Mouse (Mus musculus) mesoderm, embryonic 11.5 days (tissue): ENCODE measurements at regions not wholly inside any gene's neighbourhood (a gene's known extent, or its start where the extent isn't known, plus 50 kb on each side); places are given as distances from the start of the nearest gene placed in this dataset.

ENCODE experiments used
- DNase-seq: peaks from one replicate; pipeline ENCODE4 v3.0.0-alpha.2; 2012; ENCODE audit warnings: low read depth, low spot score

DNA sequence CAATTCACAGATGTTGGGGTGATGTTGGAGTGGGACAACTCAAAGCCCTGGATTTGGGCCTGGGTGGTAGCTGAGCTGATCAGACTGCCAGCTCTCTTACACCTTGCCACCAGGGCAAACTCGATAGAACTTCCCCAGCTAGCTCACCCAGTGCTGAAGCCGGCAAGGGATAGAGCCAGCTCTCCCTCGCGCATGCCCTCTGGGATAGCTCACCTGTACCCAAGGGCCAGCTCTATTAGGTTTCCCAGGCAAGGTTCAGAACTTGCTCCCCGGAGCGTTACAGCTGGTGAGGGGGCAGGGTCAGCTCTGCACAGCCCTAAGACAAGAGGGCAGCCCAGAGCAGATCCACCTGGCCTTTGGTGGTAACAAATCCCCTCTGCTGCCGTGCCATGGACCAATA, 54.1 kb upstream of the 1700012A03Rik start:
- DNase-seq, result no peak

DNA sequence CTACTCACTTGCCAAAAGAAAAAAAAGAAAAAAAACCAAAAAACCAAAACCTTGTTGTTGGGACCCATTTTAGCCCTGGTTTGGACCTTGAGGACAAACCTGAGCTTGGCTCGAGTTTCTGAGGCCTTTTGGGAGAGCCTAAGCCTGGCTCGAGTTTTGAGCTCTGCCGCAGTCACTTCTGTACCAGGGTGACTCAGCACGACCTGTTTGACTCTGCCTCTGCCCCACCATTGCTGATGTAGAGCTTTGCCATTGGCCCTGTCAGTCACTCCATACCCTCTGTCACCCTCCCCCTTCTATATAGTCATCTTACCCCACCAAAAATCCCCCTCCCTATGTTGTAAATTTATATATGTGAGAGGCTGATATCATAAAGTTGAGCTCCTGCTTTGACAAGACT, 54.8 kb upstream of the 1700012A03Rik start:
- no peak for DNase-seq

DNA sequence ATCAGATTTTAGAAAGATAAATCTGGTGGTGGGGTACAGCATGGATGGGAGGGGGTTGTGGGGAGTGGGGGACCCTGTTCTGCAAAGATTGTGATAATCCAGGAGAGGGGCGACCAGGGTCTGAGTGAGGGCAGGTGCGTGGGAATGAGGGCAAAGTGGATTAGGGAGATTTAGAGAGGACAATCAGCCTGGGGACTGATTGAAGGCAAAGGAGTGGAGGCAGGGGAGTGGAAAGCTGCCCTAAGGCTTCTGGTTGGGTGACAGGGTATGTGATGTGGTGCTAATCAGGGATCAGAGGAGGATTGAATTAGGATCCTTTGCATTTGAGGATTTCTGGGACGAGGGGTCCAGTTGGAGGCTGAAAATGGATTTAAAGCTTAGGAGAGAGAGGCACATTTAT, 64.3 kb upstream of the 1700012A03Rik start:
- DNase-seq, result no peak

DNA sequence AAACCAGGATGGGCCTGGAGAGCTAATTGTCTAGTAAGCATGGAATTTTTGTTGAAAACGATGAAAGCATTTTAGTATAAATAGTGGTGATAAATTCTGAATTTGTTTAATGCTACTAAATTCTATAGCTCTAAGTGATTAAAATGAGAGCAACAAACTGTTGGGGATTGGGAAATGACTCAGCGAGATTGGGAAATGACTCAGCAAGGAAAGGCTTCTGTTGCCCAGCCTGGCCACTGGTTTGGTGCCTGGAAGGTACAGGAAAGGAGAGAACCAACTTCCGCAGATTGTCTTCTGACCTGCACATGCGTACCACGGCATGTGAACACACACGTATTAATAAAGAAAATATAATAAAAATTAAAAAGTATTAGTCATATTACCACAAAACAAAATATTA, 73.3 kb upstream of the 1700012A03Rik start:
- DNase-seq, result no peak

DNA sequence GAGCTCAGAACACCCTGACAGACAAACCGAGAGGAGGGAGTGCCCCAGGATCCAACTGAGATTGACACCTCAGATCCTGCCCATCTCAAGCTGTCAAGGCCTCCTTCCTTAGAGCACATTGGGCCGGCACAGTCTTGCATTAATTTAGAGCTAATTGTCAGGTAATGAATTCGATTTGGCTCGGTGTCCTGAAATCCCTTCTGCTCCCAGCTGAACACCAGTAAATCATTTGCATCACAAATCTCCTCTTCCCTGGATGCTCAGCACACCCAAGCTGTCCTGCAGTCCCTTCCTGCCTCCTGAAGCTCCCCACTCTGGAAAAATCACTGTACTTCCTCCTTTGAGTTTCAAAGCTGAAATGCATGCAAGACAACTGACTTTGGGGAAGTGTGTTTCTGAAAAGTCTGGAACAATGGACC, 102.0 kb upstream of the 1700012A03Rik start:
- DNase-seq, result no peak

DNA sequence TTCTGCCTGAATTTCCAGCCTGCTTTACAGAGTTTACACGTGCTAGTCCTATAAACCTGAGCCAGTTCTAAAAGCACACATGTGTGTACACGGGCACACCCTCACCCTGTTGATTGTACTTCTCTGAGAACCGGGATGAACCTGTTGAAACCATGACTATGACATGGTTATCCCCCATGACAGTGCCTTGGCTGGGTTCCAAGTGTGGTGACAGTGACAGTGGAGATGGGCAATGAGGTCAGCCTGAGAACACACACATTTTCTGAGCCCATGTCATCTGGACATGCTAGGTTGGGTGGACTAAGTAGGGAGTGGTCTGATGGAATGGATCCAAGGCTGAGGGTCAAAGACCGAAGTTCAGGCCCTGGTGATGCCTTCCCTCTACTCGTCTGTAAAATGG, 103.5 kb upstream of the 1700012A03Rik start:
- no peak for DNase-seq

DNA sequence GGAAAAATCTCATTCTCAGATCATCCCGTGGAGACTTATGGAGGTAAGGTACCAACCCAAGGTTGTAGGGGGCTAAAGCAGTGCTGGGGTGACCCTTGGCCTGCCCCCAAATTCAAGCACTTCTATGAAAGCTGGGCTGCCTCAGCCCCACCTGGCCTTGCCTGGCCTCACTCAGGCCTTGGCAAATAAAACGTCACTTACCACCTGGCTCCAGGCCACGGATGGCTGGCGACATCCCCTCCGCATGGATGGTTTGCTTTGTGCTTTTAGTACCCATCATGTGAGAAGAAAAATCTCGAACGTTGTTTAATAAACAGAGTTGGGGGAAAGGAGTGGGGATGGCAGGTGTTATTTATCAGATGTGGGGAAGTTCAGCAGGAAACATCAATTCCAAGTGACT, 104.7 kb upstream of the 1700012A03Rik start:
- DNase-seq, result no peak

DNA sequence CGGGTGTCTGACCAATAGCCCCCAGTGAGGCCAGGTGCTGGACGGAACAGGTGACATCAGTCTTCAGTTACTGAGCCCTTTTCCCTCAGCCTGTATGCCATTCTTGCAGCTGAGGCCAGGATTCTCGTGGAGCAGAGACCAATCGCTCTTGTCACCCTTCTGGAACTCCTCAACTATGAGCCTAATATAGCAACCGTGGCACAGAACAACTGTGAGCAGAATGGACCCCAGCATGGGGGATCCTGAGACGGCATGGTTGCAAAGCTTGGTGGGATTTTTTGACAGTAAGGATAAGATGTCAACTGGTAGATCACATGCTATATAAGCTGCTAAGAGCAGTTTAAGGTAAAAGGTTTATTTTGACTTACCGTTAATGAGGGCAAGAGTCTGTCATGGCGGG, 105.5 kb upstream of the 1700012A03Rik start:
- DNase-seq, result no peak

DNA sequence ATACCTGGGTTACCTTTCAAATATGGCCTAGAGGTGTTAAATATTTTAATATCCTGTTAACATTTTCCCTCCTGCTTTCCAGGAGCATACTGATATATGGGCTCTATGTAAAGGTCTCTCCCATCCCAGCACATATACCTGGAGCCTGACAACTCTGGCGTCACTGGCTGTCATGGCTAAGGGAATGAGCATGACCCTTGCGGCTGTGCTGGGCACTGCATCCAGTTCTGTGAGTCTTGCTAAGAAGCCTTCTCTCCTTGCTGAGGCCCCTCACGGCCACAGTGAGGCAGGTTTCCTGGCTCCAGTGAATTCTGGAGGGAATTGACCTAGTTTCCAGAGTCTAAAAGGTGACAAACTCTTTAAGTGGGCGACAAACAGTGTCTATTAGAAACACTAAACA, 107.3 kb upstream of the 1700012A03Rik start:
- no peak for DNase-seq

DNA sequence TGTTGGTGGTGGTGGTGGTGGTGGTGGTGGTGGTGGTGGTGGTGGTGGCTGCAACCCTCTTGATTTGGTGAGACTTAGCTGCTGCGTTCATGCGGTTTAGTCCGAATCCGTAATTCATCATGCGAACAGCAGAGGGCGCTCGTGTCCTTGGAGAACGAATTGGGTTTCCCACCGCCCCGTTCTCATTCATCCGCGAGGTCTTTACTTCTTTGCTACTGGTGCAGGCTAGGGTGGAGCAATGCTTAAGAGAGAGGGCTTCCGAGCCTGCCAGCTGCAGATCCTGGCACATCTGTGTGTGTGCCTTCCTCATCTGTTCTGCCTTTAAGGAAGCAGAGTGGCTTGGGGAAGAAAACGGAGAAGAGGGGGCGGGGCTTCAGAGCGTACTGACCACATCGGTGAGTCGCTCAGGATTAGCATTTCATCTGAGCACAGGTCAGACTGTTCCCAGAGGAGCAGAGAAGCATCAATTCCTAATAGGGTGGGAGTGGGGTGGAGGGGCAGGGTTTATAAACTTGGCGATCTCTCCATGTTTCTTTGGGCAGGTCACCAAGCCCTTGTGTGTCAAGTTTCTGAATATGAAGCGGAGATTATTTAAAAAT, 111.7 kb upstream of the 1700012A03Rik start:
- peak; percentile 91 for DNase-seq

DNA sequence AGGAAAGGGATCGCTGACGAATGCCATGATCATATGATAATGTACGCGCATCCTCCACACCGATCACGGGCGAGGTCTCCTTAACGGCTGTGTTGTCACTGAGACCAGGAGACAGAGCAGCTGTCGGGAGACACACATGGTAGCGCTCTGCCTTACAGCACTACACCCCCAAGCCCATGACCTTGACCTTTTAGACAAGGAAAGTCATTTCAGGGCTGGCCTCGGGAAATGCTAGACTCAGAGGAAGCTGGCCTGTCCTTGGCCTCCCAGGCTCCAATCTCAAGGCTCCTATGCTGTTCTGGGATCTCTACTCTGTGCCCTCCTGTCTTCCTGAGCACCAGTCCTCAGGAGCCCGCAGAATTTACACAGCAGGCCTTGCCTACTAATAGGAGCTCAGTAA, 112.9 kb upstream of the 1700012A03Rik start:
- no peak for DNase-seq

DNA sequence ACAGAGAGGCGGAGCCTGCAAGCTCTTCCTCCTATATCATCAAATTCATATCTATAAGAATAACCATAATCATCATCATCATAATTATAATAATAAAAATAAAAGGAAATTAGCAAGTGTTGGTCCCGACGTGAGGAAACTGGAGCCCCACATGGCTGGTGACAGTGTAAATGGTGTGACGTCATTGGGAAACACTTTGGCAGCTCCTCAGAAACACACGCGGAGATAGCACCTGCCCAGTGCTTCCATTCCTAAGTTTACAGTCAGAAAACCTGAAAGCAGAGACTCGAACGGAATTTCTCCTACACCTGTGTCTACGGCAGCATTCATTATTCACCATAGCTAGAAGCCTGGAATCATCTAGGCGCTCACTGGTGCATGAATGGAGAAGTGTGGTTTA, 115.2 kb upstream of the 1700012A03Rik start:
- DNase-seq, result no peak

DNA sequence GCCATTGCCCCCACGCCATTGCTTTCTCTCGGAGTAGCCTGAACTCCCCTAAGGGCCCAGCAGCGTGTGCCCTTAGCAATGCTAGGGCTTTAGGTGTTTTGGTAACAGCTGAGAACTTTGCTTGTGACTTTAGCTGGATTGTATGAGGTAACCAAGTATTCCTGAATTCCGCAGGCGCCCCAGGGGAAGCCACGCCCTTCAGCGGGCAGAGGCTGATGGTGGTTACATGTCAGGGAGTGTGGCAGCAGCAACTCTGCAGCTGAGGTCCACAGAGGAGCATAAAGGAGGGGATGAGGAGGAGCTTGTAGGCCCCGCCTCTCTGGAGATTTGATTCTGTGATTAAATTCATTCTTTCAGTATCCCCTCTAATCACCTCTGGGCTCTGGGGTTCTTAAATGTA, 116.1 kb upstream of the 1700012A03Rik start:
- no peak for DNase-seq

DNA sequence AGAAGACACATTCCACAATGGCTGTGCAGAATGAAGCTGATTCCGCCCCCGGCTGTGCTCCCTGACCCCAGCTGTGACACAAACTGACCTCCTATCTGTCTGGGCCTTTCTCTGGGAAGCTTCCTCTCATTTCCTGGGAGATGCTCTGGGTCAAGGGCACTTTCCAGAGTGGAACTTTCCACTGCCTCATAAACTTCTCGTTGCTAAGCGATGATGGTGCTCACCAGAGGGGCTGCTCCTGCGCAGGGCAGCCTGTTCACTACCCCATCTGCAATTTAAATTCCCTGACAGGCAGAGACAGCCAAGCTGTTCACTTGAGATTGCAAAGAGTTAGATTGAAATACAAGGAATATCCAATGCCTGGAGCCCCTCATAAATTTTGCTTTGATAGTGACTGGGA, 116.7 kb upstream of the 1700012A03Rik start:
- peak; percentile 59 for DNase-seq

DNA sequence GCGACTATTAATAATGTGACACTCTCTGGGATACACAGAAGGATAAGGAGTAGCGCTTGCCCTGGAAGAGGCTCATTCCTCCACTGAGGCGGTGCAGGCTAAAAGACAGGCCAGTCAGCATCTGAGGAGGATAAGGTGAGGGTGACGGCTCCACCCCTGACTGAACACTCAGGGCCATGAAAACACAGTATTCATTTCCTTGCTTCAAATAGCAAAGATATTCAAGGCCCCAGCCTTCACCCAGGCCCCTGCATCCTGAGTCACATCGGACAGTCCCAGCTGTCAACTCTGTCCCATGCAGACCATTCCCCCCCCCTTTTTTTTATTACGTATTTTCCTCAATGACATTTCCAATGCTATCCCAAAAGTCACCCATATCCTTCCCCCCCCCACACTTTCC, 118.9 kb upstream of the 1700012A03Rik start:
- DNase-seq, result no peak

DNA sequence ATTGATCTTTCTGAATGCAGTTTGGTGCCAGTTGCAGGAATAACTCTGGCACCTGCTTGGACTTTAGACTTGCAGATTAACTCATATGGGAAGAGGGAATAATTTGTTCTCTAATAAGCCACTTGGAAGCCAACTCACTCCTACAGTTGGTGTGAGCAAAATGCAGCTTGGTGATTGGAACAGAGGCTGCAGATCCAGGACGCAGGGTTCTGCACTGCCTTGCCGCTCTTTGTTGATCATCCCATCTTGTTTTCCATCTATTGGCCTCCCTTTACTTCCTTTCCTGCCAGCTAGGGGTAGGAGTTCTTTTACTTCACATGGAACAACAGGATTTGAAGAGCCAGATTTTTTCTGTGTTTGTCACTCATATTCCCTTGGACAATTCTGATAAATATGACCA, 120.9 kb upstream of the 1700012A03Rik start:
- no peak for DNase-seq

DNA sequence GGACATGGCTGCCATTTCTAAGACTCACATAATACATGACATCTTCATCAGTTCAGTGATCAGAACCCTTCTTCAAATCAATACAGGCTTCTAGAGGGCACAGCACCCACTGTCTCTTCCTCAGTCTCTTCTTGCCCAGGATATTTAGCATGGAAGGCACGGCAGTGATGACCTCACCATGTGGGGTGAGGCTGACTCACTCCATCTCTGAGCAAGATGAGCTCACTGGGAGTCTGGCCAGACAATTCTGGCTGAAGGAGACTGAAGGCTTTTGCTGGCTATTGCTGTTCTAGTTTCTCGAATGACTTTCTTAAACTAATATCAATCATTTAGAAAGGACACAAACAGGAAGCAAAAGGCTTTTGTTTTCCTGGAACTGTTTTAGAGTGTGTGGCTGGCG, 122.9 kb upstream of the 1700012A03Rik start:
- DNase-seq, result no peak

DNA sequence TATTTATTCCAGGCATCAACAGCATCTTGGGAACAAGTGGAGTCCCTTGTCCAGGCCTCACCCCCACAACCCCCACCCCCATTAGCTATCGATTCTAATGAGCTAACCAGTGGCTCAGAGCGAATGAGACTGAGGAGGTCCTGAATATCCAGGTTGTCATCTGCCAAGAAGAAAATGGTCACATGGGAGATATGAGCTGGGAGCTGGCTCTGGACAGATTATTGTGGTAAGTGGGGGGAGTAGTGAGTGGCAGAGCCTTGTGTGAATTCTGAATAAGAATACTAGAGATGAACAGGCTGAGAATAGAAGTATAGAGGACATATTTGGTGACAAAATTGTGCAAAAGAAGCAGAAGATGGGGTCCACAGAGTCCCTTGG, 125.4 kb upstream of the 1700012A03Rik start:
- DNase-seq, result no peak

DNA sequence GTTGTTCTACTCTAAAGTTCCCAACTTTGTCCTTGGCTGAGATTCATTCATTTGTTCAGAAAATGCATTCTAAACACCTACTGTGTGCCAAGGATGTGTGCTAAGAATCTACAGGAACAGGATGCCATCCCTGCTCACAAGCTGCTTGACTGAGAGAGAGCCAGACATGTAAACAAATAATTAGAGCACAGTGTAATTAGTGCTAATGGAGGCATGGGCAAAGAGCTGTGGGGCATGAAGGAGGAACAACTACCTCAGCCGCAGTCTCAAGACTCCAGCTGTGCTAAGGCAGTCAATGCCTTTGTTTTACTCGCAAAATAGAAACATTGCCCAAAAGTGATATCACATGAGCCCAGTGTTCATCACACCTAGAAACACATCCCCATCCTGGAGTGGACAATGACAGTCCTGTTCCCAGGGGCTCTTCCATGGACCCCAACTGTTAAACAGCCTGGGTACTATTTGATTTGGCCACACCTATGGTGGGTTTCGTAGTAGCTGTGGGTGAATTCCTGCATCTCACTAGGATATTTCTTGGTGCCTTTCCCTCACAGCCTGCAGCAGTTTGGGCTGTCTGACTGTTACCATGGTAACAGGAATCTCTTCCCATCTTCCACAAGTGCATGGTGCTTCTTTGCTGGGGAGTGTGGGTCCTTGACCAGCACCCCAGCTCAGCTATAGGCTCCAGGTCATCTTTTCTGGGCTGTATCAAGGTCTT, 125.9 kb upstream of the 1700012A03Rik start:
- no peak for DNase-seq

DNA sequence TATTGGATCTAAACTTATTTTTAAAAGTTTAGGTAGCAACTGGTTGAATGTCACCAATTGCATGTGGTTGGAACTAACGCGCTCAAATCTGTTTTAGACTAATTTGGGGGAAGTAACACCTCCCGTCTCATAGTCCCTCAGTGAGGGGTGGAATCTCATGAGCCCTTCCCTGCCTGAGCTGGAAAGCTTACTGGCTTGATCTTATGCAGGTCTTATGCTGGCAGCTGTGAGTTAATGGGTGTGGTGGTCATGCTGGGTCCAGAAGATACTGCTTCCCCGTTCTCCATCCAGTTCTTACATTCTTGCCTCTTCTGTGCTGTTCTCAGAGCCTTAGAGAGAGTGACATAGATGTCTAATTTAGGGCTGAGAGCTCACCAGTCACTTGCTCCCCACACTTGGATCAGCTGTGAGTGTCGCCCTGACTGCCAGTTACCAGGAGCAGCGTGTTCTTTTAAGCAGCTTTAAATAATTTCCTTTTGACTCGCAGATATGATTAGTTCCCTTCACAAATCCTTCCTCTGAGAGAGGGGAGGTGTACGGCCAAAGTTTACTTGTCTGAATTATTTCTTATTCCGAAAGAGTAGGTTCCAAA, 128.4 kb upstream of the 1700012A03Rik start:
- DNase-seq, result no peak

DNA sequence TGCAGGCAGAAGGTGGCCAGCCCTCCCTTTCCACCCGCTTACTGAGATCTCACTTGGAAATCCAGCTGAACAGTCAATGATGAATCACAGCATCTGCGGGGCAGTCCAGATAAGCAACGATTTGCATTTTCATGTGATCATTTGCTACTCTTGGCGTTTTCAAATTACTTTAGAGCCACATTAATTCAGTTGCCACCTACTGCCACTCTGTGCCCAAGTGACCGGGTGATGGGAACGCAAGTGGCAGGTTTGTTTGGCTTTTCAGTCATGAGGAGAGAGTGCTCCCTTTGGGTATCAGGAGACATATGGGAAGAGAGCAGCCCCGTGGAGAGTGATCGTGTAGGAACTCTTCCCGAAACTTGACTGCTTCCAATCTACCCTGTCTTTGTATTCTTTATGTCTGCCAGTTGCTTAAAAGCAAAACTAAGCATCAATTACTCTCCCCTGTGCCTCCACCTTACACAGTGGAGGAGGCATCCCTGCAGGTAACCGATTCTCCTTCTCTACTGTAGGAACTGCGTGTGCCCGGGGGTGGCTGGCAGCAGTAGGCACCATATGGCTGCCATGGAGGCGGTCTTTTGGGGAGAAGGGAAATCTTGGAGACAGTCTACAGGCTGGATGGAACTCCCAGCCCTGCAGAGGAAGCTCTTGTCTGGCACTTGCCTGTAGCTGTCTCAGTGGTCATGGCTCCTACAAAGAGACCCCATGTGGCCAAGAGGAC, 132.5 kb upstream of the 1700012A03Rik start:
- DNase-seq, result no peak

DNA sequence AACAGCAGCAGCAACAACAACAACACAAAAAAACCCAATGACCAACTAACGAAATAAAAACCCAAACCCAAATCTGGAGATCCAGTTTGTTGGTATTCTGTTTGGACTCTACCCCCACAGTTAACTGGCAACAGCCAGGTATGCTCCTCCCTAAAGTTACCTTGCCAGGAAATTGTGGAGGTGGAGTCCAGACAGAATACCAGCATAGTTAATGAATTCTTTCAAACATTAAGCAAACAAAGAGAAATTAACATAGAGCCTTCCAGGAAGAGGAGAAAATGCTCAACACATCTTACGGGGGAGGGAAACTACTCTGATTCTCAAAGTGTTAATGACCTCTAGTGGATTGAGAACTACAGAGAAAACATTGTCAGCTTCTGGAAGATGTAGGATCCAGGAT, 148.3 kb upstream of the 1700012A03Rik start:
- no peak for DNase-seq

DNA sequence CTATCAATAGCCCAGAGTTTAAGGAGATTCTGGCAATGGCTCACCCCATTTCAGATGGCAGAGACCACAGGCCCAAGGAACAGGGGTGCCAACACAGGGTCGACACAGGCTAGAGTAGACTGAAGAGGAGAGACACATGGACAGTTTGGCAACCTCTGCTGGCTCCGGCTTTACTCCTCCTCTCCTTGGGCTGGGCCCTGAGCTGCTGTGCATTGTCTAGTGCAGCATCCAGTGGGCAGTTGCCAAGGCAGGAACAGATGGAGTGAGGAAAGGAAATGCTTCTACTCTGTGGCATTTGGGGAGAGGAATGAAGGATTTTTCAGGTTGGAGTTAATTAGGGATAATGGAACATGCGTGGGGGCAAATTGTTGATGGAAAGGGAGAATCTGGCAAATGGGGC, 151.0 kb upstream of the 1700012A03Rik start:
- DNase-seq, result no peak
